Mouse (Mus musculus): Measurements from ENCODE around the gene Olfr193. TPM values are rescaled to one million over a fixed set of nuclear protein-coding genes. Genes with fewer than 3 reads are reported as not detected.
"Not testable (repeated sequence)": the region's sequence is repeated elsewhere in the genome, so short reads cannot be mapped to it uniquely, and the experiment has no call there.

The Olfr193 gene
- not detected in 2 replicates for polyA plus RNA-seq (2014; fragmentation: Nextera tagmentation; extraction: Ambion mirVana)

GRCm38 (mm10) chr16:59111781-59112180 lies at the start of gene Olfr193:
Gene Olfr193, minus strand, starts transcription at chr16:59111881.
- Histone ChIP-seq H3K4me3 (ENCODE audit: low read depth, low read length) (no peak within 1 kb of the TSS), H3K27ac (ENCODE audit: low read length) (no peak within 1 kb of the TSS), H3K4me2 (replicated peaks; ENCODE audit: low read depth, low read length) (no peak within 1 kb of the TSS), H3K4me1 (ENCODE audit: control insufficient read depth, insufficient read depth, low read length) (no peaks in the 10 kb centered on the region), H3K9me3 (ENCODE audit: control insufficient read depth, low read depth, low read length) (no peaks in the 10 kb centered on the region), H3K36me3 (ENCODE audit: control insufficient read depth, insufficient read depth, low read length) (no peaks in the 10 kb centered on the region), H3K9ac (replicated peaks; ENCODE audit: low read depth, low read length) (no peak within 1 kb of the TSS), H3K27me3 (ENCODE audit: control insufficient read depth, insufficient read depth, low read length) (no peaks in the 10 kb centered on the region)
- ATAC-seq (ENCODE audit: insufficient number of reproducible peaks, insufficient read depth, low FRiP score, low read depth): no peak
- WGBS: 77% methylated on average over 1 of the region's 1 CpGs

- Histone ChIP-seq H3K36me3 (ENCODE audit: control insufficient read depth, insufficient read depth, low read length) (no peaks in the 10 kb centered on the region), H3K27ac (ENCODE audit: low read length) (no peak overlapping the region), H3K4me3 (ENCODE audit: low read depth, low read length) (no peak overlapping the region), H3K4me2 (replicated peaks; ENCODE audit: low read depth, low read length) (no peak overlapping the region), H3K9me3 (ENCODE audit: control insufficient read depth, low read depth, low read length) (no peaks in the 10 kb centered on the region), H3K9ac (replicated peaks; ENCODE audit: low read depth, low read length) (no peak overlapping the region), H3K4me1 (ENCODE audit: control insufficient read depth, insufficient read depth, low read length) (no peaks in the 10 kb centered on the region), H3K27me3 (ENCODE audit: control insufficient read depth, insufficient read depth, low read length) (no peaks in the 10 kb centered on the region)
- ATAC-seq (ENCODE audit: insufficient number of reproducible peaks, insufficient read depth, low FRiP score, low read depth): no peak
- WGBS: 93% methylated on average over 2 of the region's 2 CpGs
Measured at GRCm38 (mm10) chr16:59151996-59152395, 40.3 kb upstream of the Olfr193 start.

- Histone ChIP-seq H3K4me2 (replicated peaks; ENCODE audit: low read depth, low read length) (no peak within 1 kb of the TSS), H3K36me3 (ENCODE audit: control insufficient read depth, insufficient read depth, low read length) (no peaks in the 10 kb centered on the region), H3K27me3 (ENCODE audit: control insufficient read depth, insufficient read depth, low read length) (no peaks in the 10 kb centered on the region), H3K4me1 (ENCODE audit: control insufficient read depth, insufficient read depth, low read length) (no peaks in the 10 kb centered on the region), H3K4me3 (ENCODE audit: low read depth, low read length) (no peak within 1 kb of the TSS), H3K27ac (ENCODE audit: low read length) (no peak within 1 kb of the TSS), H3K9me3 (ENCODE audit: control insufficient read depth, low read depth, low read length) (no peaks in the 10 kb centered on the region), H3K9ac (replicated peaks; ENCODE audit: low read depth, low read length) (no peak within 1 kb of the TSS)
- no peak for ATAC-seq (ENCODE audit: insufficient number of reproducible peaks, insufficient read depth, low FRiP score, low read depth)
- 83% methylated on average over 1 of the region's 1 CpGs for WGBS
Measured at GRCm38 (mm10) chr16:59146746-59147145, 35.1 kb upstream of the Olfr193 start, which contains the start of gene Olfr195. Gene Olfr195, plus strand, starts transcription at chr16:59147046.

GRCm38 (mm10) chr16:59141105-59141504 lies 29.4 kb upstream of the Olfr193 start:
- no peak overlapping the region for H3K27ac ChIP-seq (ENCODE audit: low read length)
- ATAC-seq (ENCODE audit: insufficient number of reproducible peaks, insufficient read depth, low FRiP score, low read depth): no peak
- no peaks in the 10 kb centered on the region for H3K36me3 ChIP-seq (ENCODE audit: control insufficient read depth, insufficient read depth, low read length)
- H3K4me1 ChIP-seq (ENCODE audit: control insufficient read depth, insufficient read depth, low read length): no peaks in the 10 kb centered on the region
- H3K9ac ChIP-seq (replicated peaks; ENCODE audit: low read depth, low read length): no peak overlapping the region
- no peaks in the 10 kb centered on the region for H3K9me3 ChIP-seq (ENCODE audit: control insufficient read depth, low read depth, low read length)
- H3K4me3 ChIP-seq (ENCODE audit: low read depth, low read length): no peak overlapping the region
- H3K27me3 ChIP-seq (ENCODE audit: control insufficient read depth, insufficient read depth, low read length): no peaks in the 10 kb centered on the region
- no peak overlapping the region for H3K4me2 ChIP-seq (replicated peaks; ENCODE audit: low read depth, low read length)

GRCm38 (mm10) chr16:59130740-59131139 lies 19.1 kb upstream of the Olfr193 start:
- 70% methylated on average over 1 of the region's 1 CpGs for WGBS
- Histone ChIP-seq H3K9me3 (ENCODE audit: control insufficient read depth, low read depth, low read length) (no peaks in the 10 kb centered on the region), H3K4me3 (ENCODE audit: low read depth, low read length) (no peak overlapping the region), H3K4me1 (ENCODE audit: control insufficient read depth, insufficient read depth, low read length) (no peaks in the 10 kb centered on the region), H3K27me3 (ENCODE audit: control insufficient read depth, insufficient read depth, low read length) (no peaks in the 10 kb centered on the region), H3K36me3 (ENCODE audit: control insufficient read depth, insufficient read depth, low read length) (no peaks in the 10 kb centered on the region), H3K9ac (replicated peaks; ENCODE audit: low read depth, low read length) (no peak overlapping the region), H3K27ac (ENCODE audit: low read length) (no peak overlapping the region), H3K4me2 (replicated peaks; ENCODE audit: low read depth, low read length) (no peak overlapping the region)
- ATAC-seq (ENCODE audit: insufficient number of reproducible peaks, insufficient read depth, low FRiP score, low read depth): no peak

- ATAC-seq (ENCODE audit: insufficient number of reproducible peaks, insufficient read depth, low FRiP score, low read depth): no peak
- no peaks in the 10 kb centered on the region for H3K36me3 ChIP-seq (ENCODE audit: control insufficient read depth, insufficient read depth, low read length)
- no peaks in the 10 kb centered on the region for H3K9me3 ChIP-seq (ENCODE audit: control insufficient read depth, low read depth, low read length)
- no peak within 1 kb of the TSS for H3K27ac ChIP-seq (ENCODE audit: low read length)
- H3K4me3 ChIP-seq (ENCODE audit: low read depth, low read length): no peak within 1 kb of the TSS
- H3K27me3 ChIP-seq (ENCODE audit: control insufficient read depth, insufficient read depth, low read length): no peaks in the 10 kb centered on the region
- no peak within 1 kb of the TSS for H3K4me2 ChIP-seq (replicated peaks; ENCODE audit: low read depth, low read length)
- H3K4me1 ChIP-seq (ENCODE audit: control insufficient read depth, insufficient read depth, low read length): no peaks in the 10 kb centered on the region
- H3K9ac ChIP-seq (replicated peaks; ENCODE audit: low read depth, low read length): no peak within 1 kb of the TSS
Measured at GRCm38 (mm10) chr16:59120969-59121368, 9.3 kb upstream of the Olfr193 start, which contains the start of gene Olfr194. Gene Olfr194, minus strand, starts transcription at chr16:59121069.

- 44% methylated on average over 5 of the region's 5 CpGs for WGBS
- H3K9ac ChIP-seq (replicated peaks; ENCODE audit: low read depth, low read length); H3K36me3 ChIP-seq (ENCODE audit: control insufficient read depth, insufficient read depth, low read length); H3K4me1 ChIP-seq (ENCODE audit: control insufficient read depth, insufficient read depth, low read length); H3K9me3 ChIP-seq (ENCODE audit: control insufficient read depth, low read depth, low read length); H3K27ac ChIP-seq (ENCODE audit: low read length); ATAC-seq (ENCODE audit: insufficient number of reproducible peaks, insufficient read depth, low FRiP score, low read depth); H3K4me3 ChIP-seq (ENCODE audit: low read depth, low read length); H3K4me2 ChIP-seq (replicated peaks; ENCODE audit: low read depth, low read length); H3K27me3 ChIP-seq (ENCODE audit: control insufficient read depth, insufficient read depth, low read length): not testable (repeated sequence)
Measured at GRCm38 (mm10) chr16:59108522-59108921, 3.2 kb downstream of the Olfr193 start.

GRCm38 (mm10) chr16:59105312-59105711 lies 6.4 kb downstream of the Olfr193 start:
- no peaks in the 10 kb centered on the region for H3K27me3 ChIP-seq (ENCODE audit: control insufficient read depth, insufficient read depth, low read length)
- ATAC-seq (ENCODE audit: insufficient number of reproducible peaks, insufficient read depth, low FRiP score, low read depth): no peak
- H3K4me1 ChIP-seq (ENCODE audit: control insufficient read depth, insufficient read depth, low read length): no peaks in the 10 kb centered on the region
- WGBS: 70% methylated on average over 2 of the region's 2 CpGs
- H3K9me3 ChIP-seq (ENCODE audit: control insufficient read depth, low read depth, low read length): no peaks in the 10 kb centered on the region
- H3K27ac ChIP-seq (ENCODE audit: low read length): no peak overlapping the region
- H3K9ac ChIP-seq (replicated peaks; ENCODE audit: low read depth, low read length): no peak overlapping the region
- no peak overlapping the region for H3K4me2 ChIP-seq (replicated peaks; ENCODE audit: low read depth, low read length)
- H3K4me3 ChIP-seq (ENCODE audit: low read depth, low read length): no peak overlapping the region
- H3K36me3 ChIP-seq (ENCODE audit: control insufficient read depth, insufficient read depth, low read length): no peaks in the 10 kb centered on the region

- not testable (repeated sequence) for H3K4me2 ChIP-seq (replicated peaks; ENCODE audit: low read depth, low read length); H3K4me1 ChIP-seq (ENCODE audit: control insufficient read depth, insufficient read depth, low read length); ATAC-seq (ENCODE audit: insufficient number of reproducible peaks, insufficient read depth, low FRiP score, low read depth); H3K9ac ChIP-seq (replicated peaks; ENCODE audit: low read depth, low read length); H3K27me3 ChIP-seq (ENCODE audit: control insufficient read depth, insufficient read depth, low read length); H3K27ac ChIP-seq (ENCODE audit: low read length); H3K9me3 ChIP-seq (ENCODE audit: control insufficient read depth, low read depth, low read length); H3K4me3 ChIP-seq (ENCODE audit: low read depth, low read length); H3K36me3 ChIP-seq (ENCODE audit: control insufficient read depth, insufficient read depth, low read length)
- 63% methylated on average over 1 of the region's 1 CpGs for WGBS
Measured at GRCm38 (mm10) chr16:59089722-59090121, 22.0 kb downstream of the Olfr193 start, which contains the start of gene Olfr191. Gene Olfr191, minus strand, starts transcription at chr16:59089822.

Data from stomach, embryonic 14.5 days (tissue).